ENCODE assay signal across 12 mouse cellular contexts in genomic region chr14:75034240-75034639, GRCm38 (mm10). TPM values are rescaled to one million over a fixed set of nuclear protein-coding genes. Genes with fewer than 3 reads are reported as not detected.
A peak's percentile ranks its signal among the peaks of the same experiment; 100 is the strongest.
DNase-seq lines count a peak whose midpoint lies in the region; ATAC-seq and TF ChIP-seq lines count a peak whose summit lies in the region.
"Had no signal": no experiment of that assay in that cellular context is flagged by ENCODE, and none has a peak within 500 bp of the region (broad histone marks: within the 10 kb centered on the region; RNA-seq: fewer than 3 reads in every experiment).

No protein-coding gene starts in this region.

- no peak overlapping the region for H3K4me3 ChIP-seq in liver, embryonic 15.5 days (replicated peaks)
- H3K4me3 ChIP-seq in intestine, postnatal 0 days (ENCODE audit: low read depth, low read length), result no peak overlapping the region
- H3K4me3 ChIP-seq in forebrain, embryonic 11.5 days (ENCODE audit: low read depth, low read length), result no peak overlapping the region
- H3K4me3 ChIP-seq: hindbrain, embryonic 15.5 days had no signal

- no peaks in the 10 kb centered on the region for H3K9me3 ChIP-seq in liver, embryonic 15.5 days (replicated peaks)
- no peaks in the 10 kb centered on the region for H3K9me3 ChIP-seq in intestine, postnatal 0 days (ENCODE audit: control insufficient read depth)
- H3K9me3 ChIP-seq in forebrain, embryonic 11.5 days (ENCODE audit: control insufficient read depth, low read length), result no peaks in the 10 kb centered on the region
- H3K9me3 ChIP-seq: hindbrain, embryonic 15.5 days had no signal

- H3K36me3 ChIP-seq in liver, embryonic 15.5 days (replicated peaks), result no peaks in the 10 kb centered on the region
- no peaks in the 10 kb centered on the region for H3K36me3 ChIP-seq in intestine, postnatal 0 days (ENCODE audit: control insufficient read depth, insufficient read depth)
- H3K36me3 ChIP-seq in forebrain, embryonic 11.5 days (ENCODE audit: control insufficient read depth, insufficient read depth, low read length), result no peaks in the 10 kb centered on the region
- H3K36me3 ChIP-seq: hindbrain, embryonic 15.5 days had no signal

- WGBS in liver, embryonic 15.5 days (ENCODE audit: insufficient replicate concordance), result 17% methylated on average over 3 of the region's 3 CpGs
- 75% methylated on average over 3 of the region's 3 CpGs for WGBS in intestine, postnatal 0 days
- 83% methylated on average over 3 of the region's 3 CpGs for WGBS in forebrain, embryonic 11.5 days

- H3K4me1 ChIP-seq in liver, embryonic 15.5 days (replicated peaks), result 0 out of 2 replicates have a peak, but pooled peaks cover 4% of the 10 kb centered on the region
- no peaks in the 10 kb centered on the region for H3K4me1 ChIP-seq in intestine, postnatal 0 days (replicated peaks; ENCODE audit: control insufficient read depth, insufficient read depth, low read length)
- no peaks in the 10 kb centered on the region for H3K4me1 ChIP-seq in forebrain, embryonic 11.5 days (replicated peaks; ENCODE audit: control insufficient read depth, insufficient read depth, low read length)
- H3K4me1 ChIP-seq: hindbrain, embryonic 15.5 days had no signal

- no peak overlapping the region for H3K4me2 ChIP-seq in liver, embryonic 15.5 days
- no peak overlapping the region for H3K4me2 ChIP-seq in intestine, postnatal 0 days (replicated peaks; ENCODE audit: low read depth)
- no peak overlapping the region for H3K4me2 ChIP-seq in forebrain, embryonic 11.5 days (ENCODE audit: low read depth, low read length, severe bottlenecking)
- H3K4me2 ChIP-seq: hindbrain, embryonic 15.5 days; midbrain, embryonic 11.5 days had no signal

- H3K27me3 ChIP-seq in liver, embryonic 15.5 days, result no peaks in the 10 kb centered on the region
- no peaks in the 10 kb centered on the region for H3K27me3 ChIP-seq in intestine, postnatal 0 days (replicated peaks; ENCODE audit: control insufficient read depth, insufficient read depth, low read length)
- H3K27me3 ChIP-seq in forebrain, embryonic 11.5 days (ENCODE audit: control insufficient read depth, insufficient read depth, low read length), result no peaks in the 10 kb centered on the region
- H3K27me3 ChIP-seq: hindbrain, embryonic 15.5 days had no signal

- H3K9ac ChIP-seq in liver, embryonic 15.5 days, result no peak overlapping the region
- no peak overlapping the region for H3K9ac ChIP-seq in intestine, postnatal 0 days (ENCODE audit: low read depth, low read length)
- H3K9ac ChIP-seq in forebrain, embryonic 11.5 days (ENCODE audit: low read length), result no peak overlapping the region
- H3K9ac ChIP-seq: hindbrain, embryonic 15.5 days had no signal

- ATAC-seq in liver, embryonic 15.5 days (ENCODE audit: insufficient read depth), result peak; percentile 44
- peak; percentile 73 for ATAC-seq in neutrophil, adult 5-6 weeks (ENCODE audit: extremely low read depth, insufficient number of reproducible peaks, low FRiP score, poor library complexity, severe bottlenecking)
- ATAC-seq in intestine, postnatal 0 days, result no peak
- ATAC-seq in forebrain, embryonic 11.5 days (replicated peaks; ENCODE audit: low FRiP score), result no peak

- no peak for TF ChIP-seq CTCF in intestine, postnatal 0 days (IDR thresholded peaks at IDR 0.05; ENCODE audit: low read depth)

- peak; percentile 25 for DNase-seq in adrenal gland, postnatal 14 days
- DNase-seq in adrenal gland, postnatal 4 days (ENCODE audit: low spot score in 2 of 2), result no peak
- peak; percentile 53 for DNase-seq in T-cell, adult 2 months (ENCODE audit: low spot score)
- no peak for DNase-seq in urinary bladder, postnatal 25 days (ENCODE audit: low spot score)
- no peak for DNase-seq in forebrain, embryonic 11.5 days (ENCODE audit: low spot score)
- DNase-seq: cerebellum, adult 18-20 months; layer of hippocampus, postnatal 36 days had no signal

- H3K27ac ChIP-seq in liver, embryonic 15.5 days (replicated peaks), result no peak overlapping the region
- H3K27ac ChIP-seq in intestine, postnatal 0 days (ENCODE audit: low read depth, low read length), result no peak overlapping the region
- no peak overlapping the region for H3K27ac ChIP-seq in forebrain, embryonic 11.5 days (ENCODE audit: low read depth, low read length)
- H3K27ac ChIP-seq: hindbrain, embryonic 15.5 days had no signal

RNA-seq across cellular contexts. Expression of gene Rubcnl, which starts 18.4 kb away (rescaled TPM):
- total RNA-seq in adrenal gland, postnatal 14 days (2021), result 0.93 and 3.7 TPM in 2 replicates
- total RNA-seq in adrenal gland, postnatal 4 days (2021), result 1 to 10 TPM; 1.2 to 1.3 TPM
- 0.31 and 0.38 TPM in 2 replicates for polyA plus RNA-seq in liver, embryonic 15.5 days (2015; fragmentation: Nextera tagmentation; extraction: Ambion mirVana)
- 80.9 and 83.6 TPM in 2 replicates for total RNA-seq in neutrophil, adult 5-6 weeks (2017)
- 0.22 and 0.26 TPM in 2 replicates for polyA plus RNA-seq in intestine, postnatal 0 days (2015; fragmentation: Nextera tagmentation; extraction: Ambion mirVana)
- polyA plus RNA-seq in forebrain, embryonic 11.5 days (2014; fragmentation: Nextera tagmentation; extraction: Ambion mirVana), result 0.32 TPM in 2 replicates

Comparison
In these comparisons a context has a peak if more than half of its experiments do, and no peak if none do; other contexts are left out.
1. DNase-seq: peak in adrenal gland, postnatal 14 days (single experiment) and T-cell, adult 2 months (single experiment); none in adrenal gland, postnatal 4 days (0 of 2), urinary bladder, postnatal 25 days (single experiment) and forebrain, embryonic 11.5 days (single experiment).
2. ATAC-seq: peak in liver, embryonic 15.5 days (single experiment) and neutrophil, adult 5-6 weeks (single experiment); none in intestine, postnatal 0 days (single experiment) and forebrain, embryonic 11.5 days (single experiment).
3. RNA of gene Rubcnl, which starts 18.4 kb away (total RNA-seq): 80.9 to 83.6 TPM in neutrophil, adult 5-6 weeks; 1.2 to 1.3 TPM in adrenal gland, postnatal 4 days and 0.93 to 3.7 TPM in adrenal gland, postnatal 14 days; every median in the first group is over 10 times any median in the second.